Mouse (Mus musculus) stomach, postnatal 0 days (tissue): Measurements from ENCODE around the gene Kdelc1. TPM values are rescaled to one million over a fixed set of nuclear protein-coding genes. Genes with fewer than 3 reads are reported as not detected.

Experiments used
- ATAC-seq: fragments of 200-750 bp; cut with Nextera tagmentation; 2 replicates; pipeline ENCODE4 v1.8.0; 2017; ENCODE audit not compliant: low FRiP score, low TSS enrichment
- DNase-seq: peaks from one replicate; pipeline ENCODE4 v3.0.0-alpha.2; 2016; ENCODE audit warnings: low spot score
- H3K27ac ChIP-seq: fragments of 300-500 bp; sonication (generic); replicated peaks from 2 replicates; pipeline ENCODE4 v1.5.1; 2014; ENCODE audit warnings: mild to moderate bottlenecking, control low read depth
- H3K27me3 ChIP-seq: fragments of 300-500 bp; sonication (generic); 2 replicates; pipeline ENCODE4 v1.6.1; 2014; ENCODE audit warnings: low read length; ENCODE audit not compliant: control insufficient read depth, insufficient read depth
- H3K36me3 ChIP-seq: fragments of 300-500 bp; sonication (generic); 2 replicates; pipeline ENCODE4 v1.6.1; 2014; ENCODE audit warnings: low read length, mixed read lengths; ENCODE audit not compliant: control insufficient read depth, insufficient read depth
- H3K4me1 ChIP-seq: fragments of 300-500 bp; sonication (generic); replicated peaks from 2 replicates; pipeline ENCODE4 v1.6.1; 2014; ENCODE audit warnings: antibody characterized with exemption; ENCODE audit not compliant: control insufficient read depth, insufficient read depth
- H3K4me2 ChIP-seq: fragments of 300-500 bp; sonication (generic); replicated peaks from 2 replicates; pipeline ENCODE4 v1.6.1; 2014; ENCODE audit warnings: low read depth, mild to moderate bottlenecking, control low read depth, moderate library complexity
- H3K4me3 ChIP-seq: fragments of 300-500 bp; sonication (generic); 2 replicates; pipeline ENCODE4 v1.5.1; 2014; ENCODE audit warnings: low read depth, low read length, control low read depth
- H3K9ac ChIP-seq: fragments of 300-500 bp; sonication (generic); 2 replicates; pipeline ENCODE4 v1.6.1; 2014; ENCODE audit warnings: mild to moderate bottlenecking, low read length, control low read depth, mixed read lengths
- H3K9me3 ChIP-seq: fragments of 300-500 bp; sonication (generic); 2 replicates; pipeline ENCODE4 v1.6.1; 2016; ENCODE audit warnings: low read length; ENCODE audit not compliant: control insufficient read depth
- CTCF ChIP-seq: IDR thresholded peaks from 2 replicates; pipeline ENCODE4 v1.5.1; 2016; ENCODE audit warnings: antibody characterized with exemption, low read depth, mild to moderate bottlenecking, moderate library complexity
- EP300 ChIP-seq: optimal IDR thresholded peaks from 2 replicates; pipeline ENCODE3; 2016; ENCODE audit warnings: antibody characterized with exemption
- WGBS: fragments of 180-500 bp; shearing (Covaris S2); extraction: QIAGEN DNeasy Blood & Tissue Kit; methylation state at CpG from one replicate; pipeline ENCODE4 v1.1.7; 2014; 5-methylcytosine and 5-hydroxymethylcytosine counted together
- polyA plus RNA-seq: library from polyadenylated mRNA; unstranded; fragments of >200 nt; fragmentation: Nextera tagmentation; extraction: Ambion mirVana; gene quantifications from 2 replicates; pipeline ENCODE4 v1.2.1, GENCODE M21; 2015

Gene Kdelc1
- polyA plus RNA-seq, 1 experiment from 2014 or later: 20.6 TPM

- Histone ChIP-seq H3K4me1 (peaks cover 3% of the 10 kb centered on the region; the same call in 1 of the 2 replicates), H3K4me3 (no peak overlapping the region), H3K9me3 (no peaks in the 10 kb centered on the region), H3K36me3 (no peaks in the 10 kb centered on the region), H3K9ac (no peak overlapping the region), H3K4me2 (no peak overlapping the region), H3K27me3 (no peaks in the 10 kb centered on the region), H3K27ac (no peak overlapping the region)
- WGBS: 68% methylated on average over 3 of the region's 3 CpGs
- no peak for DNase-seq
- TF ChIP-seq CTCF: no peak
- no peak for TF ChIP-seq EP300
- ATAC-seq: no peak
Observed at GRCm38 (mm10) chr1:44122256-44122655, 3.6 kb upstream of the Kdelc1 start.

GRCm38 (mm10) chr1:44120074-44120406, 1.4 kb upstream of the Kdelc1 start:
- no peak for DNase-seq
- H3K9me3 ChIP-seq: no peaks in the 10 kb centered on the region
- H3K36me3 ChIP-seq: peaks cover 4% of the 10 kb centered on the region
- ATAC-seq: peak; percentile 19
- peak overlapping the region; percentile 62 for H3K4me3 ChIP-seq
- H3K9ac ChIP-seq: peak overlapping the region; percentile 83
- WGBS: 9% methylated on average over 6 of the region's 6 CpGs
- peak overlapping the region; percentile 83 for H3K4me2 ChIP-seq
- H3K4me1 ChIP-seq: peaks cover 3% of the 10 kb centered on the region; the same call in 1 of the 2 replicates
- H3K27ac ChIP-seq: peak overlapping the region; percentile 94
- TF ChIP-seq EP300 (no peak), CTCF (no peak)
- no peaks in the 10 kb centered on the region for H3K27me3 ChIP-seq

GRCm38 (mm10) chr1:44119201-44120073, 829 bp upstream of the Kdelc1 start:
- ATAC-seq: peak; percentile 88
- Histone ChIP-seq H3K9ac (peak overlapping the region; percentile 83), H3K36me3 (peaks cover 4% of the 10 kb centered on the region), H3K4me2 (peak overlapping the region; percentile 83), H3K27ac (peak overlapping the region; percentile 94), H3K4me3 (peak overlapping the region; percentile 62), H3K4me1 (peaks cover 3% of the 10 kb centered on the region; the same call in 1 of the 2 replicates), H3K9me3 (no peaks in the 10 kb centered on the region), H3K27me3 (no peaks in the 10 kb centered on the region)
- 2% methylated on average over 39 of the region's 43 CpGs for WGBS
- peak; percentile 88 for DNase-seq
- TF ChIP-seq EP300 (no peak), CTCF (peak; percentile 75)

- Histone ChIP-seq H3K4me1 (peaks cover 3% of the 10 kb centered on the region; the same call in 1 of the 2 replicates), H3K27ac (no peak overlapping the region), H3K27me3 (no peaks in the 10 kb centered on the region), H3K9ac (no peak overlapping the region), H3K9me3 (no peaks in the 10 kb centered on the region), H3K4me3 (no peak overlapping the region), H3K4me2 (peak overlapping the region; percentile 83; the same call in 1 of the 2 replicates), H3K36me3 (peaks cover 7% of the 10 kb centered on the region)
- no peak for TF ChIP-seq CTCF
- no peak for TF ChIP-seq EP300
- ATAC-seq (no peak), DNase-seq (no peak)
Observed at GRCm38 (mm10) chr1:44117571-44117970, 1.0 kb downstream of the Kdelc1 start.

- WGBS: 7% methylated on average over 5 of the region's 5 CpGs
- Histone ChIP-seq H3K27ac (no peak overlapping the region), H3K4me1 (no peaks in the 10 kb centered on the region), H3K4me2 (peak overlapping the region; percentile 73), H3K36me3 (0 out of 2 replicates have a peak, but pooled peaks cover under 1% of the 10 kb centered on the region), H3K27me3 (no peaks in the 10 kb centered on the region), H3K9me3 (no peaks in the 10 kb centered on the region), H3K9ac (no peak overlapping the region), H3K4me3 (no peak overlapping the region)
- TF ChIP-seq CTCF (no peak), EP300 (no peak)
- no peak for DNase-seq
- no peak for ATAC-seq
Observed at GRCm38 (mm10) chr1:44102939-44103338, 15.7 kb downstream of the Kdelc1 start.

GRCm38 (mm10) chr1:44102259-44102717, 16.3 kb downstream of the Kdelc1 start, which contains the start of gene Tex30:
Gene Tex30, minus strand, starts transcription at chr1:44102441.
- WGBS: under 1% methylated on average over 53 of the region's 55 CpGs

More at GRCm38 (mm10) chr1:44102259-44102717, 16.3 kb downstream of the Kdelc1 start, which contains the start of gene Tex30:
- H3K4me3 ChIP-seq: peak within 1 kb of the TSS; percentile 61
- H3K9ac ChIP-seq: peak within 1 kb of the TSS; percentile 79
- peak within 1 kb of the TSS; percentile 73 for H3K4me2 ChIP-seq
- H3K36me3 ChIP-seq: no peaks in the 10 kb centered on the region
- ATAC-seq: peak; percentile 99
- no peaks in the 10 kb centered on the region for H3K4me1 ChIP-seq
- H3K27me3 ChIP-seq: no peaks in the 10 kb centered on the region
- peak; percentile 96 for DNase-seq
- no peaks in the 10 kb centered on the region for H3K9me3 ChIP-seq
- TF ChIP-seq EP300 (no peak), CTCF (no peak; the same call in 1 of the 2 replicates)
- H3K27ac ChIP-seq: peak within 1 kb of the TSS; percentile 90
